Mouse (Mus musculus): ENCODE data around the gene Zfhx3.

GRCm38 (mm10) chr8:108450847-108451246 is 508.4 kb downstream of the Zfhx3 start:
- TF ChIP-seq CTCF (IDR thresholded peaks at IDR 0.05; ENCODE audit: low read depth, low read length), result no peak
- TF ChIP-seq POLR2A (IDR thresholded peaks at IDR 0.05; ENCODE audit: extremely low read depth, insufficient read depth, low read length), result no peak
